8 mouse cellular contexts compared by ENCODE assay signal in the genomic region with DNA sequence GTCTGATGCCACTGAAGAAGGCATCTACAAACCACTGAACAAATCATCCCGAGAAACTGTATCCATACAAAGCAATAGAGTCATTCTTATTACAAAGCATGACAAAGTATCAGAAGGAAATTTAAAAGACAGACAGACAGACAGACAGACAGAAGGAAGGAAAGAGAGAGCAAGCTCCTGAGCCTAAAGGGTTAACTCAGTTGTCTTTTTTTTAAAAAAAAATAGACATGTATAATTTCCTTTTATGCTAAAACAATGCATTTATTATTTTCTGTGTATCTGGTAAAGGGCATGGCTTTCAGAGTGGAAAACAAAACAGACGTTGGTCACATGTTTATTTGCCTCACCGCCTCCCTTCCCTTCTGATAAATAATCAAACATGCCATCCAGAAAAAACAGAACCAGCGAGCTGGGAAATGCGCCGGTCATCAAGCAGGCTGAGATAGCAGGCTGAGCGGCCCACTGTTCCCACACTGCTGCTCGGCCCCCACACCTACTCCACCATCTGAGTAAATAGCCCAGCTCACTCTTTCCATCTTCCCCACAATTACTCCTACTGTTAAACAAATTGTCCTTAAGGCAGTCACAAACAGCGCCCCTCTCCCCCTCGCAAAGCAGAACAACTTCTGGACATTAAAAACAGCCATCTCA.
A peak's percentile ranks its signal among the peaks of the same experiment; 100 is the strongest.
DNase-seq lines count a peak whose midpoint lies in the region; ATAC-seq and TF ChIP-seq lines count a peak whose summit lies in the region.

No protein-coding gene starts in this region.

- TF ChIP-seq CTCF in liver, embryonic 14.5 days (IDR thresholded peaks at IDR 0.05; ENCODE audit: low read depth) = no peak
- no peak for TF ChIP-seq CTCF in stomach, postnatal 0 days (IDR thresholded peaks at IDR 0.05; ENCODE audit: low read depth)

- peaks cover 24% of the 10 kb centered on the region for H3K4me1 ChIP-seq in neural tube, embryonic 11.5 days (ENCODE audit: control insufficient read depth, insufficient read depth, low read length)
- H3K4me1 ChIP-seq in hindbrain, embryonic 10.5 days (replicated peaks) = peaks cover 57% of the 10 kb centered on the region
- H3K4me1 ChIP-seq in liver, embryonic 14.5 days (replicated peaks; ENCODE audit: control insufficient read depth in 2 of 2, insufficient read depth in 2 of 2, low read length in 1 of 2) = peaks cover 0 to 36% of the 10 kb centered on the region in 2 experiments; a peak in 3 of 4 replicates
- H3K4me1 ChIP-seq in stomach, postnatal 0 days (replicated peaks; ENCODE audit: control insufficient read depth, insufficient read depth) = peaks cover 12% of the 10 kb centered on the region

- no peak overlapping the region for H3K27ac ChIP-seq in neural tube, embryonic 11.5 days (ENCODE audit: low read depth, low read length)
- H3K27ac ChIP-seq in hindbrain, embryonic 10.5 days = no peak overlapping the region
- no peak overlapping the region for H3K27ac ChIP-seq in liver, embryonic 14.5 days
- H3K27ac ChIP-seq in stomach, postnatal 0 days (replicated peaks) = peak overlapping the region; percentile 90

- no peaks in the 10 kb centered on the region for H3K9me3 ChIP-seq in neural tube, embryonic 11.5 days (ENCODE audit: control insufficient read depth, low read length)
- H3K9me3 ChIP-seq in hindbrain, embryonic 10.5 days = no peaks in the 10 kb centered on the region
- H3K9me3 ChIP-seq in liver, embryonic 14.5 days (ENCODE audit: control insufficient read depth, low read length) = no peaks in the 10 kb centered on the region
- no peaks in the 10 kb centered on the region for H3K9me3 ChIP-seq in stomach, postnatal 0 days (ENCODE audit: control insufficient read depth, low read length)

- TF ChIP-seq EP300 in liver, embryonic 14.5 days (IDR thresholded peaks at IDR 0.05; ENCODE audit: low read depth) = no peak
- TF ChIP-seq EP300 in stomach, postnatal 0 days (optimal IDR thresholded peaks at IDR 0.05) = no peak

- ATAC-seq in neural tube, embryonic 11.5 days (ENCODE audit: insufficient read depth, low FRiP score, low TSS enrichment) = no peak
- peak; percentile 31; the same call in 1 of the 2 replicates for ATAC-seq in liver, embryonic 14.5 days (ENCODE audit: insufficient read depth)
- ATAC-seq in stomach, postnatal 0 days (ENCODE audit: low FRiP score, low TSS enrichment) = no peak

- no peak overlapping the region for H3K4me3 ChIP-seq in neural tube, embryonic 11.5 days (ENCODE audit: low read depth, low read length)
- H3K4me3 ChIP-seq in hindbrain, embryonic 10.5 days = no peak overlapping the region
- H3K4me3 ChIP-seq in liver, embryonic 14.5 days (ENCODE audit: insufficient read depth in 1 of 2, low read depth in 2 of 2, low read length in 2 of 2) = peak overlapping the region; percentile 21 to 49; a peak in 2 of 4 replicates
- H3K4me3 ChIP-seq in stomach, postnatal 0 days (ENCODE audit: low read depth, low read length) = peak overlapping the region; percentile 48

- H3K9ac ChIP-seq in neural tube, embryonic 11.5 days (ENCODE audit: low read length) = no peak overlapping the region
- H3K9ac ChIP-seq in liver, embryonic 14.5 days (replicated peaks) = 0 out of 2 replicates have a peak overlapping the region, but pooled peaks have one; percentile 19
- H3K9ac ChIP-seq in stomach, postnatal 0 days (ENCODE audit: low read length) = peak overlapping the region; percentile 64

- H3K4me2 ChIP-seq in neural tube, embryonic 11.5 days (ENCODE audit: low read depth) = no peak overlapping the region
- H3K4me2 ChIP-seq in liver, embryonic 14.5 days (ENCODE audit: low read depth) = peak overlapping the region; percentile 63
- H3K4me2 ChIP-seq in stomach, postnatal 0 days (replicated peaks; ENCODE audit: low read depth) = peak overlapping the region; percentile 66

- H3K36me3 ChIP-seq in neural tube, embryonic 11.5 days (ENCODE audit: control insufficient read depth, insufficient read depth, low read length) = no peaks in the 10 kb centered on the region
- no peaks in the 10 kb centered on the region for H3K36me3 ChIP-seq in hindbrain, embryonic 10.5 days
- no peaks in the 10 kb centered on the region for H3K36me3 ChIP-seq in liver, embryonic 14.5 days (replicated peaks; ENCODE audit: control insufficient read depth, insufficient read depth, low read depth)
- no peaks in the 10 kb centered on the region for H3K36me3 ChIP-seq in stomach, postnatal 0 days (ENCODE audit: control insufficient read depth, insufficient read depth, low read length)

- peak; percentile 43 for DNase-seq in neural tube, embryonic 11.5 days (ENCODE audit: low spot score)
- DNase-seq in neural tube, embryonic 10.5 days (ENCODE audit: extremely low spot score, low spot score) = no peak
- peak; percentile 44 for DNase-seq in embryo, embryonic 11 days
- DNase-seq in hindbrain, embryonic 10.5 days (ENCODE audit: low spot score) = peak; percentile 20
- DNase-seq in liver, embryonic 14.5 days (ENCODE audit: low read depth in 3 of 3, low spot score in 3 of 3) = no peak
- DNase-seq in stomach, postnatal 0 days (ENCODE audit: low spot score) = no peak
- DNase-seq in cerebellum, postnatal 25 days = no peak
- no peak for DNase-seq in left cerebral cortex, adult 11 months (ENCODE audit: low spot score)

- WGBS in neural tube, embryonic 11.5 days = 25% methylated on average over 10 of the region's 10 CpGs
- WGBS in hindbrain, embryonic 10.5 days = 40% methylated on average over 10 of the region's 10 CpGs
- 6% methylated on average over 10 of the region's 10 CpGs for WGBS in liver, embryonic 14.5 days (ENCODE audit: insufficient replicate concordance)
- WGBS in stomach, postnatal 0 days = 16% methylated on average over 10 of the region's 10 CpGs

- no peaks in the 10 kb centered on the region for H3K27me3 ChIP-seq in neural tube, embryonic 11.5 days (ENCODE audit: control insufficient read depth, insufficient read depth, low read length)
- H3K27me3 ChIP-seq in hindbrain, embryonic 10.5 days (ENCODE audit: insufficient read depth, poor library complexity, severe bottlenecking) = no peaks in the 10 kb centered on the region
- no peaks in the 10 kb centered on the region for H3K27me3 ChIP-seq in liver, embryonic 14.5 days (ENCODE audit: control insufficient read depth, insufficient read depth, low read length)
- H3K27me3 ChIP-seq in stomach, postnatal 0 days (ENCODE audit: control insufficient read depth, insufficient read depth, low read length) = no peaks in the 10 kb centered on the region

Comparison
In these comparisons a context has a peak if more than half of its experiments do, and no peak if none do; other contexts are left out.
1. DNase-seq: peak in neural tube, embryonic 11.5 days (single experiment), embryo, embryonic 11 days (single experiment) and hindbrain, embryonic 10.5 days (single experiment); none in neural tube, embryonic 10.5 days (single experiment), liver, embryonic 14.5 days (0 of 3), stomach, postnatal 0 days (single experiment), cerebellum, postnatal 25 days (0 of 2) and left cerebral cortex, adult 11 months (single experiment).
2. H3K4me3 ChIP-seq: peak in liver, embryonic 14.5 days (2 of 2) and stomach, postnatal 0 days (single experiment); none in neural tube, embryonic 11.5 days (single experiment) and hindbrain, embryonic 10.5 days (single experiment).